Mouse (Mus musculus) T-helper 2 cell (primary cell): ENCODE data around the gene Mrgprg.

Experiments
- in situ Hi-C: fragments of 300-600 bp; cut with MboI, MseI; formaldehyde crosslinking; loops from one replicate; pipeline ENCODE4 v1.15.1; 2025; ENCODE audit warnings: high pct_unique_total_duplicates

The Mrgprg gene

DNA sequence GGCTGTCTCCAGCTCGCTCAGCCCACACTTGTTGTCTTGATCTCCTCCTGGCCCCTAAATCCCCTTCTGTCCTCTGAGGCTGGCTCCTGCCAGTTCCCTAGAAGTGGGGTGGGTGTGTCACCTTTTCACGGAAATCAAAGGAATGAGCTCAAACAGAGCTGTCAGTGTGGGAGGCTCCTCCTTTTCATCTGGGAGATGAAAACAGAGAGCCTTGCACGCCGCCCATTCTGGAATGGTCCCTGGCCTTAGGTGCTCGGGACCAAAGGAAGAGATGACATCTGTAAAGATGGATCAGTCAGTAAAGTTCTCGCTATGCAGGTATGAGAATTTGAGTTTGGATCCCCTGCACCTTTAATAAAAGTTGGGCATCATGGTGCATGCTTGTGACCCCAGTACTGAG is at the start of gene Mrgprg:
Gene Mrgprg, minus strand, starts transcription at position 101 of the 400 bp plus-strand sequence.
- in situ Hi-C loops = loop anchor here (10.0 kb wide), 1 partner anchor 612 kb away; no protein-coding TSS in a partner anchor

DNA sequence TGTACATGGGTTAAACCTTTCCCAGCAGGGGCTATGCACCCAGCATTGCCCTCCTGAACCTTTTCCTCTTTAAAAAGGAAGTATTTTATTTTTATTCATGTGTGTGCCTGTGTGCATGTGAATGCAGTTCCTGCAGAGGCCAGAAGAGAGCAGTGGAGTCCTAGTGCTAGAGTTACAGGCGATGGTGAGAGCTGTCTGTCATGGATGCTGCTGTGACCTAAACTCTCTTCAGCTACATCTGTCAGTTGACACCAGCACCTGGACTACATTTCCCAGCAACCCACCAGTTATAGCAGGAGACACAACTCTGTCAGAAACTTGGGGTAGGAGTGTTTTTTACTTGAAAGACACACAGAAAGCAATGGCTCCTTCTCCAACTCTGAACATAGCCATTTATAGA is 42.1 kb upstream of the Mrgprg start:
- in situ Hi-C loops = loop anchor here (10.0 to 25.0 kb wide), 2 partner anchors 236 to 1103 kb away; partner anchors contain the start of gene LTO1

DNA sequence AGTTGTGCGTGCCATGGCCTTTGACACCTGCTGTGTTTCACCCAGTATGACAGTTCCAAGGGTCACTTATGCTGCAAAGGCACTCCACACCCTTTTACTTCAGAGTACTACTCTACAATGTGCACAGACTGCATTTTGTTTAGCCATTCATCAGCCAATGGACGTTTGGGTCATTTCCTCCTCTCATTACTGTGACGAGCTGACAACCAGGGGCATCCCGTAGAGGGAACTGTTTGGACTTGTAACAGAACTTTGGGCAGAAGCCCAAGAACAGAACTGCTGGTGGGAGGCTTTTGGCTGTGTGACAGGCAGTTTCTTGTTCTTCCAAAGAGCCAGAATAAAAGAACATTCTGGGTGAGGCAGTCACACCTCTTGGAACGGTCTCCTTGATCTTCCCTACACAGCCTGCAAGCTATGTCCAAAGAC is 38.4 kb upstream of the Mrgprg start:
- in situ Hi-C loops = loop anchor here (10.0 to 25.0 kb wide), 2 partner anchors 240 to 1107 kb away; partner anchors contain the start of gene LTO1

DNA sequence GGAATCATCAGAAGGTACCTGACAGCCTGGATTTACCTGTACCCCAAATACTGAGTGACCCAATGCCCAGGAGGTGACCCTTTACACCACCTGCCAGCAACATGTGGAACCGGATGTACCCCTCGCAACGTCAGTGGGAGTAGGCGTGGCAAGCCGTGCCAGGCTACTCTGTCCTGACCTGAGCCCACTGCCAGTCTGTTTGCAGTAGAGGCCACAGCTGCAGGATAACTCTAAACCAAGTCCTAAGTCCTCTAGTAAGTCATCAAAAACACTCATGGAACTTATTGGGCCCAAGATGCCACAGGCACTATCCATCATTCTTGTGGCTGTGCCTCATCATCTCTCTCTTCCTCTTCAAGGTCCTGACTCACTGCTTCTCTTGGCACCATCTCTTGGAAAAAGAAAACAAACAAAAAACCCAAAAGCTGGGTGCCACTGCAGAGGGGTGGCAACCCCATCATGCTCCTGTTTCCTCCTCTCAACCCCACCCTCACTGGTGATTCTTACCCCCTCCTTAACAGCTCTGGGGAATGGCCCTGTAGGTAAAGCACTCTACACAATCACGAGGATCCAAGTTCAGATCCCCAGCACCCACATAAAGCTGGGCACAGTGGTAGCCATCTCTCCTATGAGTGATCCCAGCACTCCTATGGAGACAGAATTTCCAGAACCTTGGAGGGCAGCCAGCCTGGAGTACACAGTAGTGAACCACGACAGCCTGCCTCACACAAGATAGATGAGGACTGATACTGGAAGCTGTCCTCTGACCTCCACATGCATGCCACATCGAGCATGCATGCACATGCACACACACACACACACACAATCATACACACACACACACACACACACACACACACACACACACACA is 34.6 kb upstream of the Mrgprg start:
- in situ Hi-C loops = loop anchor here (5.0 to 25.0 kb wide), 3 partner anchors 96 to 1111 kb away; partner anchors contain the start of gene LTO1

DNA sequence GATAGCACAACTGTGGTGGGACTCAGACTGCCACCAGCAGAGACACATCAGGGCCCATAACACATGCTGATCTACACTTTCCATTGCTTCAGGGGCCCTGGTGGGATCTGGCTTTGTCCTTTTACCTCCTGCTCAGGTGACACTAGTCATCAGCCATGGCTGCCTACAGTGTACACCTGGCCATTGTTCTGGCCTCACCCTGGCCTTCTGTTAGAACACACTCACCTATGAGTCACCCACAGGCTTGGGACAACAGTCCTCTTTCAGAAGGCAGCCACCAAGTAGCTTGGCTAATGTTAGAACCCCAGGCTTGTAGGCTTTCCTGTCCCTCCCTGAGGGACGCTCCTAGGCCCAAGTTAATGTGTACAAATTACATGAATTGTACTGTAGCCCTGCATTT is 34.0 kb upstream of the Mrgprg start:
- in situ Hi-C loops = loop anchor here (5.0 to 25.0 kb wide), 3 partner anchors 97 to 1112 kb away; partner anchors contain the start of gene LTO1

DNA sequence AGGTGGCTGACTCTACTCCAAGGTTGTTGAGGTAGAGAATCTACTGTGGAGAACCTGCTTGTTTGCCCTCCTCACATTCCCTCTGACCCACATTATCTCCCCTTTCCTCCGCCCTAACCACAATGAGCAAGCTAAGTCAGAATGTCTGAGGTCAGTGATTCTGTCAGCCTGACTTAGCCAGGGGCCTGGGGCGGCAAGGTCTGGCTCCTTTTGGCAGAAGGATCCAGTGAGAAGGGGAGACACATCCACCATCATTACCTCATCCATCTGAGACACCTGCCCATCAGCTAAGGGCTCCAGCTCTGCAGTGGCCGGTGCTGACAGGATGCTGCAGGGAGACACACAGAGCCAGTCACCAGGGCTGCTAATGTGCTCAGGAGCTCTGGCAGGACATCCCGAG is 32.0 kb upstream of the Mrgprg start:
- in situ Hi-C loops = no loop called here

DNA sequence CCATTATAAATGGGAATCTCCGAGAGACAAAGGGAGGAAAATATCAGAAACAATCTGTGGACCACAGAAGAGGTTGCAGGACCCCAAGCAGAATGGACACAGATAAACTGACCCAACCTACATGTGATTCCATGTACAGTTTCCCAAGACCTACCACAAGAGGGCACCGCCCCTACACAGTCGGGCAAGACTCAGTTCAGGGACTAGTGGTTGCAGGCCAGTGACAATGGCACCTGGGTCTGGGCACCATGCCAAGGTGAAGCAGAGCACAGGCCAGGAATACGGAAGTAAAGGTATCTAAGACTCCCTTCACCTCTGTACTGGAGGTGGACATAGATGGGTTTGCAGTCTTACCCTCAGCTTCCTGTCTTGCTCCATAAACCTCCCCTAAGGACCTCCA is 26.3 kb upstream of the Mrgprg start:
- in situ Hi-C loops = no loop called here

DNA sequence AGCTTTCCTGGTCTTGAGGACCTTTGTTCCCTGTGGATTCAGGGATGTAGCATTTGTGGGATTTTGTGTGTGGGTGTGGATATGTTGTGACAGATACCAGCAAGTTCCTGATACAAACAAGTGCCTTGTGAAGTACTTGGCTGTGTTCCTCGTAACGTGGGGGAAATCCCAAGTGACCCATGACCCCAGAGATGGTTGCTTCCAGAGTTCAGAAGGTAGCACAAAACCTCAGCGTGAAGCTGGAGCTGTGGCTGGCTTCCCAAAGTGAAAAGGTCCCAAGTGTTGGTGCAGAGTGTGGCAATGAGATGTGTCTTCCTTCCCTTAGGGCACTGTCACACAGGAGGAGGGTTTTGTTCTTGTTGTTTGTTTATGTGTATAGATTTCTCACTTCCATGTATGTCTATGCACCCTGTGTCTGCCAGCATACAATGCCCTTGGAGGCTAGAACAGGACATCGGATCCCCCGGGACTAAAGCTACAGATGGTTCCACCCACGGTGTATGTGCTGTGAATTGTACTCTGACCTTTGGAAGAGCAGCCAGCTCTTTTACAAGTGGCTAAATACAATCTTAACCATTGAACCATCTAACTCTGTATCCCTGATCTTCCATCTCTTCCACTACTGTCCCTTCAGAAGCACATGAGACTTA is 25.7 kb upstream of the Mrgprg start:
- in situ Hi-C loops = no loop called here

DNA sequence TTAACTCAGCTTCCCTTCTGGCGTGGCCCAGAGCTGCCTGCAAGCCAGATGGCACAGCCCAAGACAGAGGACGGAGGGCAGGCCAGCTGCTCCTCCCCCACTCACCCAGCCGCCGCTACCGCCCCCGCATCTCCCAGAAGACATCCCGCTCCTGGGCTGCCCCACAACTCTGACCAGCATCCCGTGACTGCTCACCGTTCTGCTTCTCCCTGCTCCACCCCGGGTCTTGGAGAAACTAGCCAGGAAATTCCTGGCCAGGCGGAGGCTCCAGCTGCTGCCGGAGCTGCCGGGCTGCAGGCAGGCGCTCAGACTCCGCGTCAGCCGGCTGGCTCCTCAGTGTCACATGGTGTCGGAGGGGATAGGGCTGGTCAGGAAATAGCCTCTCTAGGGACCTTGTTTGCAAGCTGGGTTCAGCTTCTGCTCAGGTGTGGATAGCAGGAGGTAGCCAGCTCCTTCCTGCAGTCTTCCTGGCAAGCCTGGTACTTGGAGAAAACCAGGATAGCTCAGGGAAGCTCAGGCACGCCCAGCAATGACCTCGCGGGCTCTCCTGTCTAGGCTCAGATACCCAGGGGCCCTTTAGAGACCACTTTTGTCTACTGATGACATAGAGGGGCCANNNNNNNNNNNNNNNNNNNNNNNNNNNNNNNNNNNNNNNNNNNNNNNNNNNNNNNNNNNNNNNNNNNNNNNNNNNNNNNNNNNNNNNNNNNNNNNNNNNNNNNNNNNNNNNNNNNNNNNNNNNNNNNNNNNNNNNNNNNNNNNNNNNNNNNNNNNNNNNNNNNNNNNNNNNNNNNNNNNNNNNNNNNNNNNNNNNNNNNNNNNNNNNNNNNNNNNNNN is 17.4 kb upstream of the Mrgprg start, which contains the start of gene Mrgpre:
Gene Mrgpre, minus strand, starts transcription at position 505 of the 834 bp plus-strand sequence.
- in situ Hi-C loops = no loop called here

DNA sequence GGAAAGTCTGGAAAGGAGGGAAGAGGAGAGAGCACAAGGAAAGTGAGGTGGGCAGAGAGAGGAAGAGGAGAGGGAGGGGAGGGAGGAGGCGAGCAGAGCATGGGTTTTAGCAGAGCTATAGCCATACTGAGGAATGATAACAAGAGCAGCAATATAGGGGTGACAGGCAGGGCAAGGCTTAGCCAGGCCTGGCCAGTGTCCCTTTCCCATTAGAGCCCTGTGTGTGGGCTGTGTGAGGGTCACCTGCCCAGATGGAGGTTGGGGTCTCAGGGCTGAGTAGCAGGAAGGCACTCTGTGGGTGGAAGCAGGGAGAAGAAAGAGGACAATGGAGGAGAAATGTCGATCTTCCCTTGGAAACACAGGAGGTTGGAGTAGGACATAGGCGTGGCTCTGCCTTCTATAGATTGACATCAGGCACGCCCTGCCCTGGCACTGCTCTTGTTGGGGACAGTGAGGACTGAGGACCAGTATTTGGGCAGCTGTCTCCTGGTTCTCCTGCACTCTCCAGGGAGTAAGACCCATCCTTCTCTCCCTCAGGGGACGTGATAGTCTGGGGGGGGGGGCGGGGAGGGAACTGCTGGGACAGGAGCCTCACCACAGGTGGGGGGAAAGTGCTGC is 16.7 kb upstream of the Mrgprg start:
- in situ Hi-C loops = no loop called here

DNA sequence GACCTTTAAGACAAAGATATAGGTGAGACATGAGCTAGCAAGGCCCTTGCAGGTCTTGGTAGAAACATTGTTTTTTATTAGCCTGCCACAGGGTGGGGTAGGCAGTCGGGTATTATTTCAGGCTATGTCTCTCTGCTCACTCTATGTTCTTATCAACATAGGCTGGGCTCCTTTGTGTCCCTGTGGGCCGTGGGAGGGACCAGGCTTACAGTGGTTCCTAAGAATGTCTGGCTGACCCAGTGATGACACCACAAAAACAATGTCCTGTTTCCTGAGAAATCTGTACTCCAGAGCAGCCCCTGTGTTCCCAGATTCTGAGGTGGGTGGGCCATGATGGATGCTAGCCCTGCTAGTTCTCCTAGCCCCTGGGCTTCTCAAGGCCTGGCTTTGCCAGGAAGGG is 10.6 kb upstream of the Mrgprg start:
- in situ Hi-C loops = no loop called here

DNA sequence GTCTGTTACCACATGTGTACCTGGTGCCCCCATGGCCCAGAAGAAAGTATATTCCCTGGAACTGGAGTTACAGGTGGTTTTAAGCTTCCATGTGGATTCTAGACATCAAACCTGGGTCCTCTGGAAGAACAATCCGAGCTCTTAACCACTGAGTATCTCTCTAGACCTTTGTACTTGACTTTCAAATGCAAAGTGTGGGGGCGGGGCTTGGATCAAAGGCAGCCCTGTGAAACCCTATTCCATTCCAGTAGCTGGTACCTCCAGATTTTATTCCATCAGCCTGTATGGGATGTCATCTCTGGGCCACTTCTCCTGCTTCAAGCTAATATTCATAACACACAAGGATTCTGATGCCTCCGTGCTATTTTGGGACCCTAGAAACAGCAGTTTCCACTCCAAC is 9.3 kb upstream of the Mrgprg start:
- in situ Hi-C loops = no loop called here

DNA sequence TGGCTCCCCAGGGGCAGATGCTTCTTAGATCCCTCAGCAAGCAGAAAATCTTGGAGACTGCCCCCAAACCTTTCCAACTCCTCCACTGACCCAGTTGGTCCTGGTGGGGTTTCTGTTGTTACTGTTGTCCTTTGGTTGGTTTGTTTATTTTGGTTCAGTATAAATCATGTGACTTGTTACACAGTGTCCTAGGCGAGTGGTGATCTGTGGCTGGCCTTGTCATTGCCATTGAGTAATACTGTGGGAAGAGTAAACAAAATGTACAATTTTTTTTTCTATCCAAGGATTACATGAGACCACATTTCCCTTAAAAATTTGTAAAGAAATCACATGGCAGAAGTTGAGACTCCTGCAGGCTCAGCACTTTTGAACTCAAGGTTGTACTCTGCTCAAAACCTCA is 2.7 kb upstream of the Mrgprg start:
- in situ Hi-C loops = loop anchor here (10.0 kb wide), 1 partner anchor 615 kb away; no protein-coding TSS in a partner anchor

DNA sequence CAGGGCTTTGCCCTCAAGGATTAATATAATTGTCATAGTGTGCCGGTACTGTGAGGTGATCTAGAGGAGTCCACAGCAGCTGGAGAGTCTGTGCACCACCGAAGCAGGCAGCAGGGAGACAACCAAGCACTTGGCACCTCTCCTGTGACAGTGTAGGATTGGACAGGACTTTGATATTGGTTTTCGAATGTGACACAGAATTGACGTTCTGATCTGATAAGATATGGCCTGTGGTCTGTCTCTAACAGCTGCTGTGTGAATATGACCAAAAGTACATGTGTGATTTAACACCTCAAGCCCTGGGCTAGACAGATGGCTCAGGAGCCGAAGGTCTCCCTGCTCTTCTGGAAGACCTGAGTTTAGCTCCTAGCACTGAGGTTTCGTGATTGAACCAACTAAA is 1.5 kb upstream of the Mrgprg start:
- in situ Hi-C loops = loop anchor here (10.0 kb wide), 1 partner anchor 613 kb away; no protein-coding TSS in a partner anchor

DNA sequence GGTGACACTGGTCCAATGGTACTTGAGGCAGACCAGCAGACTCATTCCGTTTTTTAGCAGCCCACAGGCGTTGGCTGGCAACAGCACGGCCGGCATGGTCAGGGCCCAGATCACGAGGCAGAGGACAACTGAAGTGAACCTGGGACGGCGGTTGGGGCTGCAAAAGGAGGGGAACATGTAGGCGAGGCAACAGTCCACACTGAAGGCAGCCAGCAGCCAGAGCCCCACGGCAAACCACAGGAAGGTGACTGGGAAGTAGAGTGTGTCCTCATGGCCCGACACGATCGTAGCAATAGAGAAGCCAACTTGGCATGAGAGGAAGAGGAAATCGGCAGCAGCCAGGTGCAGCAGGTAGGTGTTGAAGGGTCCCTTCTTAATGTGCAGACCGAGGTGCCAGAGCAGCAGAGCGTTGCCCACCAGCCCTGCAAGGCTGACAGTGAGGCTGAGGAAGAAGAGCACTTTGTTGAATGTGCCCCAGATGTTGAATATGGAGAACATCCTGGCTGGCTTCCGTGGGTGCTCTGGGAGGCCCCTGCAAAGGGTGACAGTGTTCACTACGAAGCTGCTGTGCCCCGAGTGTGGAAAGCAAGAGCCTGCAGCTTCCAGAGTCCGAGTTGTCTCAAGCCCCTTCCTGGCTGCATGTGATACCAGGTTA is 1.8 kb downstream of the Mrgprg start:
- in situ Hi-C loops = loop anchor here (10.0 kb wide), 1 partner anchor 610 kb away; no protein-coding TSS in a partner anchor

DNA sequence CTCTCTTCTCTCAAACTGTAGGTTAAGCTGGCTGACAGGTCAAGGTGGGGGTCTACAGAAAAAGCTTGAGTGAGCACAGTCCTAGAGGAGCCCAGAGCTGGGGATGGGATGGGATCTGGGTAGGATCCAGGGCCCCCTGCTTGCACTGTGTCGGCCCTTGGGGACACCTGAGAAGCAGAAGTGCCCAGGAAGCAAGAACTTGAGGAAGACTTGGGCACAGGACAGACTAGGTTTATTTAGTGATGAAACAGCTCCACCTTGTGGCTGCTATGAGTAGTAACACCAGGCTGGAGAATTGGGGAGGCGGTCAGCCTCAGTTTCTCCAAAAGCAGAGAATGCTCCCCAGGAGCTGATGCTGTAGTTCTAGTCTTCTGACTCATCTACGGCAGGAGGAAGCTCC is 3.0 kb downstream of the Mrgprg start:
- in situ Hi-C loops = loop anchor here (10.0 kb wide), 1 partner anchor 609 kb away; no protein-coding TSS in a partner anchor

DNA sequence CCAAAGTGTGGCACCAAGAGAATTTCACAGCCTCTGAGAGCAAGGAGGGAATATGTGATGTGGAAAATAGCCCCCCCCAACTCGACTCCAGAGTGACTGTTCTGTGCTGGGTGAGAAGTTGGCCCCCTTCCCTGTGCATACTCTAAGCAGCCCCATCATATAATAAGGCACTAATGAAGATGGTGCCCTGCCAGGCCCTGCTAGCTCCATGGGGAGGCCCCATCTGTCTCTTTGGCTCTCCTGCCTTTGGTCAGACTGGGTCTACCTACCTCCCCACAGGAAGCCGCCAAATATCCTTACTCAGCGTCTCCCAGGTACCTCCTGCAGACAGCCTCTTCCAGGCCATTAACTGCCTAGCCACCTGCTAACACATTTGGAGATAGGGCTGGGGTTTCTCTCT is 7.8 kb downstream of the Mrgprg start:
- in situ Hi-C loops = no loop called here

DNA sequence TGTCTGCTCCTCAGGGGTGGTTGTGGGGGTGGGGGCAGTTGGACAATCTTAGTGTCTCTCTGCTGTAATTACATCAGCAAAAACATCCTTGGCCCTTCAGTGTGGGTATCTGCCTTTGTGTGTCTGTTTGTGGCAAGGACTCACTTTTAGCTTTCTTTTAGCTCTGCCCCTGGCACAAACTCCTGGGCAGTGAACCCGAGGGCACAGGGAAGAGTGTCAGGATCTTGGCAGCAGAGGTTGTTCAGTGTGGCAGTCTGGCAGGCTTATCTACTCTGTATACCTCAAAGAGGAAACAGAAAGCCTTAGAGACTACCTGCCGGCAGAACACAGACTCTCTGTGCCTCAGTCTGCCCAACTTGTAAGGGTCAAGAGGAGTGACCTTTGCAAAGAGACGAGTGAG is 9.1 kb downstream of the Mrgprg start:
- in situ Hi-C loops = no loop called here

DNA sequence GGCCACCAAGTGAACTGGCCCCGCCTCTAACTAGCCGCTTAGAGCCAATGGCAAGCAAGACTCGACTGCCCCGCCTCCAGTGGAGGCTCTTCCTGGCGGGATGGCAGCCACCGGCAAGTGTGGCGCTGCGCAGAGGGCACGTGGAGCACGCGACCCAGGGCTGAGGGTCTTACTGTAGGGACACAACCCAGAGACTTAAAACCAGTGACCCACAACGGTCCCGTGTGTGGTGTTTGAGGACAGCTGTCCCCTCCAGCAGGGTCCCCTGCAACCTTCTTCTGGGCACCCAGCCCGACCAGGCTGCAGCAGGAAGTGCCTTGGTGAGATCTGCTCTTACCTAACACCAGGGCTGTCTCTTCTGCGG is 9.8 kb downstream of the Mrgprg start:
- in situ Hi-C loops = no loop called here
